Mouse (Mus musculus) spleen, adult 2 months (tissue): Measurements from ENCODE around the gene Rufy2. TPM values are rescaled to one million over a fixed set of nuclear protein-coding genes. Genes with fewer than 3 reads are reported as not detected.
A peak's percentile ranks its signal among the peaks of the same experiment; 100 is the strongest.

Experiments
- DNase-seq, 2 experiments: peaks; one replicate each; pipeline versions ENCODE4 v3.0.0 to v3.0.0-alpha.2; 2012 to 2021; ENCODE audit warnings: low spot score in 2 of 2, low read depth in 1 of 2
- H3K27ac ChIP-seq: fragments of 200-500 bp; 2 replicates; pipeline ENCODE4 v1.5.1; 2012; ENCODE audit warnings: low read length, inconsistent platforms; ENCODE audit not compliant: insufficient read depth
- H3K27me3 ChIP-seq: fragments of 200-500 bp; 2 replicates; pipeline ENCODE4 v1.6.1; 2012; ENCODE audit warnings: mild to moderate bottlenecking, moderate library complexity, low read length, inconsistent platforms; ENCODE audit not compliant: control insufficient read depth, insufficient read depth
- H3K36me3 ChIP-seq: fragments of 200-500 bp; 2 replicates; pipeline ENCODE4 v1.6.1; 2012; ENCODE audit warnings: mild to moderate bottlenecking, low read length, inconsistent platforms; ENCODE audit not compliant: control insufficient read depth, insufficient read depth
- H3K4me1 ChIP-seq: fragments of 200-500 bp; 2 replicates; pipeline ENCODE4 v1.6.1; 2011; ENCODE audit warnings: inconsistent platforms; ENCODE audit not compliant: control insufficient read depth, insufficient read depth, insufficient read length
- H3K4me3 ChIP-seq: fragments of 200-500 bp; 2 replicates; pipeline ENCODE4 v1.5.1; 2011; ENCODE audit warnings: mild to moderate bottlenecking, inconsistent platforms; ENCODE audit not compliant: insufficient read depth, insufficient read length; ENCODE audit errors: extremely low read depth
- CTCF ChIP-seq: fragments of 200-500 bp; IDR thresholded peaks from 2 replicates; pipeline ENCODE4 v1.5.1; 2011; ENCODE audit warnings: mild to moderate bottlenecking, inconsistent platforms; ENCODE audit not compliant: insufficient read depth, insufficient read length, insufficient replicate concordance; ENCODE audit errors: extremely low read depth
- POLR2A ChIP-seq: fragments of 200-500 bp; IDR thresholded peaks from 2 replicates; pipeline ENCODE4 v1.6.1; 2011; ENCODE audit warnings: low read depth, low read length, inconsistent platforms
- WGBS: fragments of 180-500 bp; shearing (Covaris S2); methylation state at CpG from one replicate; pipeline ENCODE4 v1.1.7; 2018; 5-methylcytosine and 5-hydroxymethylcytosine counted together
- polyA plus RNA-seq: library from polyadenylated mRNA; depleted of rRNA; stranded (reverse); fragments of >200 nt; gene quantifications from 2 replicates; pipeline ENCODE4 v1.2.3, GENCODE M21; 2012

Rufy2 gene
- polyA plus RNA-seq, 1 experiment: 3.0 TPM

DNA sequence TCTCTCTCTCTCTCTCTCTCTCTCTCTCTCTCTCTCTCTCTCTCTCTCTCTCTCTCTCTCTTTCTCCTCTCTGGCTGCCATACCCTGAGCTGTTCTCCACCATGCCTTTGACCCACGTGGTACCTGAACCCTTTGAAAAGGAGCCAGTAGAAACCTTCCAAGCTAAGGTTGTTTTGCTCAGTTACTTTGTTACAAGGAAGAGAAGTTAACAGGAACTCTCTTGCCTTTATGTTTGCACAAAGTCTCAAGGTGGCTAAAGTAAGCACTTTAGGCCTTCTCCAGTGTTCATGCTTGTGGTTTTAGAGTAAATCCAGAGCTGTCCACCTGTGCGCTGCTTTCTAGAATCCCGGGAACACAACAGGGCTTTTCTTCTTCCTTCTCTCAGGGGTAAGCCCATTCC lies 52.2 kb downstream of the Rufy2 start:
- H3K36me3 ChIP-seq: no peaks in the 10 kb centered on the region
- no peaks in the 10 kb centered on the region for H3K27me3 ChIP-seq
- no peak overlapping the region for H3K27ac ChIP-seq
- no peaks in the 10 kb centered on the region for H3K4me1 ChIP-seq
- no peak for TF ChIP-seq POLR2A
- no peak for TF ChIP-seq CTCF
- WGBS: 78% methylated on average over 3 of the region's 3 CpGs
- H3K4me3 ChIP-seq: no peak overlapping the region
- DNase-seq: no peak

DNA sequence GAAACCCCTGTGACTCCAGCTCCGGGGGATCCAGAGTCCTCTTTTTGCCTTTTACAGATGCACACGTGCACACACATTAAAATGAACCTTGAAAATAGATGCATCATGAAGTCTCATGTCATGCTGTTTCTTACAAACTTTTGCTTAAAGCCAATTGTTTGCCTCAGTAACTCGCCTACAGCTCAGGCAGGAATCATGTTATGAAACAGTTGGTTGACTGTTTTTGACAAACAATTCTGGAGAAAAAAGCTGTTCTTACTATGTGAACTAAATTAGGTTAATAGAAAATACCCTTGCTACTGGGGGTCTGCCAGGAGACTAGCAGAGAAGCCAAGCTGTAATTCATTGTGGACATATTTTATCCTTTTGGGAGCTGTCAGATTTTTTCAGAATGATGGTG lies 52.9 kb downstream of the Rufy2 start:
- no peaks in the 10 kb centered on the region for H3K4me1 ChIP-seq
- 80% methylated on average over 3 of the region's 3 CpGs for WGBS

DNA sequence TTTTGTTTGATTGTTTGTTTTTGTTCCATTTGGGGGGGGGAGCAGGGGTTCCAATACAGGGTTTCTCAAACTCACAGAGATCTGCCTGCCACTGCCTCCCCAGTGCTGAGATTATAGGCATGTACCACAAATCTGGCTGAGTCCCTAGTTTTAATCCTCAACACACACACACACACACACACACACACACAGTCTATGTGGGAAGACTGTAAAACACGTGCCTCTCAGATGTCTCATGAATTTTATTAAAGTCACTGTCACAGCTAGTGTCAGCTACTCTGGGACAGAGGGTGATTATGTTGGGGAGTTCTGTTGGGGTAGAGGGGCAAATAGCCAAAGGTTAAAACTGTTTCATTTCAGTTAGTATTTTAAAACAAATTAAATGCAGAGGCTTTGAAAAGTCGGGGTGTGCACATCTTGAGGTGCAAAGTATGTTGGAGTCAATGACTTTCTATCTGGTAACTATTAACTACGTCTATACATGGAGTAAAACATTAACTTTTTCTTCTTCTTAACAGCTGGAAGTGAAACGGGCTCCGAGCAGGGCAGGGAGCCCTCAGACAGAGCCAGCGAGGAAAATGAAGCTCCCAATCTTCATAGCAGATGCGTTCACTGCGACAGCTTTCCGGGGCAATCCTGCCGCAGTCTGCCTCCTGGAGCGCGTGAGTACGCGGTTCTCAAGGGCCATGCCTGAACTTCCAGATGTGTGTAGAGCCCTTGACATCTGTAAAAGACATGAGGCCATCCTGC lies 58.7 kb downstream of the Rufy2 start:
- H3K36me3 ChIP-seq: no peaks in the 10 kb centered on the region
- WGBS: 91% methylated on average over 14 of the region's 14 CpGs
- H3K27me3 ChIP-seq: no peaks in the 10 kb centered on the region
- no peak overlapping the region for H3K4me3 ChIP-seq
- DNase-seq: no peak
- TF ChIP-seq CTCF: no peak
- no peak for TF ChIP-seq POLR2A
- H3K27ac ChIP-seq: no peak overlapping the region
- H3K4me1 ChIP-seq: no peaks in the 10 kb centered on the region

More for the DNA sequence above, 52.9 kb downstream of the Rufy2 start:
- no peak for TF ChIP-seq POLR2A
- TF ChIP-seq CTCF: no peak
- no peak for DNase-seq
- no peaks in the 10 kb centered on the region for H3K27me3 ChIP-seq
- no peak overlapping the region for H3K27ac ChIP-seq
- H3K4me3 ChIP-seq: no peak overlapping the region
- no peaks in the 10 kb centered on the region for H3K36me3 ChIP-seq

DNA sequence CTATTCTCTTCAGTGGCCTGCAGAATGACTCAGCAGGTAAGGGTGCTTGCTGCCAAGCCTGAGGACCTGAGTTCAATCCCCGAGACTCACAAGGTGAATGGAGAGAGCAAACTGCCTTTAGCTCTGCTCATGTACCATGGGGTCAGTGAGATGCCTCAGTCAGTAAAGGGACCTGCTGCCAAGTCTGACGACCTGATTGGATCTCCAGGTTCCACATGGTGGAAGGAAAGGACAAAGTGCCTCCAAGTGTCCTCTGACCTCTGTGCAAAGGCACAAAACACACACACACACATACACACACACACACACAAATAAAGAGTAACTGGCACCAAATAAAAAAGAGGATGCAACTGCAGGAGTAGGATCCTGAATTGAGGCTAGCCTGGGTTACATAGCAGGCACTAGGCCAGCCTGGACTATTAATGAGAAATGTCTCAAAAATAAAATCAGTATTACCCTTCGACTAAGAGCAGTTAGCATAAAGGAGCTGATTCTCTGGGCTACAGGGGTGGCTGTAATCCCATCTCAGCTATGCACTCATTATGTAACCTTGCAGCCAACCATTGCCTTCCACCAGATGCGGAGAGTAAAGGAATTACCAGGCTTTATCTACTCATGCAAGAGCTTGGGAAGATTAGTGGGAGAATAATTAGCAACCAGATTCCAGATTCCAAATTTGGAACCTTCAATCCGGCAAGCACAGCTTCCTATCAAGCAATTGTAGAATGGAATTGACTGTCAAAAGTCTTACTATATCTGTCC lies 60.0 kb downstream of the Rufy2 start:
- no peak overlapping the region for H3K4me3 ChIP-seq
- no peaks in the 10 kb centered on the region for H3K27me3 ChIP-seq
- no peaks in the 10 kb centered on the region for H3K36me3 ChIP-seq
- DNase-seq: no peak
- no peak overlapping the region for H3K27ac ChIP-seq
- WGBS: 85% methylated on average over 5 of the region's 5 CpGs
- TF ChIP-seq POLR2A: no peak
- TF ChIP-seq CTCF: no peak
- H3K4me1 ChIP-seq: no peaks in the 10 kb centered on the region

DNA sequence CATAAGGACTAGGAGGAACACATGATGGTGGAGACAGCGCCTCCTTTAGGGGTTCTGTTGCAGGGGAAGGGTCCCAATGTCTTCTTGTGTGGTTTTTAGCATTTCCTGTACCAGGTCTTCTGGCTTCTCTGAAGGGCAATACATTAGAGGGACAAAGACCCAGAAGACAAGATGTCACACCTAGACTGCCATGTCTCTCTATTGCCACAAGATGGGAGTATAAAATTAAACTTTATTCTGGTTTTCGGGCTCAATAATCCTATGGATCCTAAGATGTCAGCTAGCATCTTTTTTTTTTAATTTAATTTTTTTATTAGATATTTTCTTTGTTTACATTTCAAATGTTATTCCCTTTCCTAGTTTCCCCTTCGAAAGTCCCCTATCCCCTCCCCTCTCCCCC lies 63.1 kb downstream of the Rufy2 start:
- DNase-seq: no peak
- Histone ChIP-seq H3K4me1 (no peaks in the 10 kb centered on the region), H3K27me3 (no peaks in the 10 kb centered on the region), H3K4me3 (no peak overlapping the region), H3K36me3 (no peaks in the 10 kb centered on the region), H3K27ac (no peak overlapping the region)
- WGBS: 54% methylated on average over 3 of the region's 3 CpGs
- no peak for TF ChIP-seq CTCF
- no peak for TF ChIP-seq POLR2A

DNA sequence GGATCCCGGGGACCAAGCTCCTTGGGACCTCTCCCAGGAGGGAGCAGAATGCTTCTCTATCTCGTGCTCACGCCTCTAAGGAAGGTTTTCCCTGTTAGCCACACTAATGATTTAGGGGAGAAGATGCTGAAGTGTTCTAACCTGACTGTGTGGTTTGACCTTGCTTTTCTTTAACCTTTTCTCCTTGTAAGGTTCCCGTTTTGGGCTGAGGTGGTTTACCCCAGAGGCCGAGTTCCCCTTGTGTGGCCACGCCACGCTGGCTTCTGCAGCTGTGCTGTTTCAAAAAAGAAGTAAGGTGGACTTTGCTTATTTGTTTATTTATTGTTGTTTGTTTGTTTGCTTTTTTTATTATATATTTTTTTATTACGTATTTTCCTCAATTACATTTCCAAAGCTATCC lies 67.7 kb downstream of the Rufy2 start:
- no peak for TF ChIP-seq CTCF
- TF ChIP-seq POLR2A: no peak
- WGBS: 49% methylated on average over 8 of the region's 8 CpGs

DNA sequence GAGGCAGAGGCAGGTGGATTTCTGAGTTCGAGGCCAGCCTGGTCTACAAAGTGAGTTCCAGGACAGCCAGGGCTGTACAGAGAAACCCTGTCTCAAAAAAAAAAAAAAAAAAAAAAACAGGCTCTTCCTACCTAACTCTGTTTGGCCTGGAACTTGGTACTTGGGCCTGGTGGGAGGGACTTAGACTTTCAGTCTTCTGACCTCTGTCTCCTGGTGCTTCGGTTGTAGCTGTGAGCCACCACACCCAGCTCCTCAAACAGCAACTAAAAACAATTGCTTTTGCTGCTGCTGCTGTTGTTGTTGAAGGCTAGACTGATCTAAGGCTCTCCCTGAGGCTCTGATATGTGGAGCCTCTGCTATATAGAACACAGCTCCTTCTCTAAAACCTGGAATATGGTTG lies 69.1 kb downstream of the Rufy2 start:
- Histone ChIP-seq H3K4me1 (no peaks in the 10 kb centered on the region), H3K27ac (no peak overlapping the region), H3K27me3 (no peaks in the 10 kb centered on the region), H3K4me3 (no peak overlapping the region), H3K36me3 (no peaks in the 10 kb centered on the region)
- no peak for DNase-seq
- no peak for TF ChIP-seq CTCF
- no peak for TF ChIP-seq POLR2A
- WGBS: 81% methylated on average over 2 of the region's 2 CpGs

More for the DNA sequence above, 67.7 kb downstream of the Rufy2 start:
- peak in 1 of 2 experiments; percentile 6 for DNase-seq
- Histone ChIP-seq H3K27ac (no peak overlapping the region), H3K4me3 (no peak overlapping the region), H3K4me1 (no peaks in the 10 kb centered on the region), H3K27me3 (no peaks in the 10 kb centered on the region), H3K36me3 (no peaks in the 10 kb centered on the region)
